Mouse (Mus musculus) bone marrow, adult 2 months (tissue): Measurements from ENCODE around the gene Tmem171.

Source experiments
- CTCF ChIP-seq: fragments of 200-500 bp; IDR thresholded peaks from 2 replicates; pipeline ENCODE4 v1.5.1; 2011; ENCODE audit warnings: low read length, control low read depth; ENCODE audit not compliant: control insufficient read depth, insufficient read depth
- POLR2A ChIP-seq: fragments of 200-500 bp; IDR thresholded peaks from 2 replicates; pipeline ENCODE4 v1.6.1; 2011; ENCODE audit warnings: low read depth, mild to moderate bottlenecking, control low read depth, low read length, borderline replicate concordance; ENCODE audit not compliant: control insufficient read depth

- TF ChIP-seq CTCF (no peak), POLR2A (no peak)
Observed at GRCm38 (mm10) chr13:98673922-98674321, 20.7 kb downstream of the Tmem171 start.
